Mouse (Mus musculus): ENCODE results near the gene Cpb1.

DNA sequence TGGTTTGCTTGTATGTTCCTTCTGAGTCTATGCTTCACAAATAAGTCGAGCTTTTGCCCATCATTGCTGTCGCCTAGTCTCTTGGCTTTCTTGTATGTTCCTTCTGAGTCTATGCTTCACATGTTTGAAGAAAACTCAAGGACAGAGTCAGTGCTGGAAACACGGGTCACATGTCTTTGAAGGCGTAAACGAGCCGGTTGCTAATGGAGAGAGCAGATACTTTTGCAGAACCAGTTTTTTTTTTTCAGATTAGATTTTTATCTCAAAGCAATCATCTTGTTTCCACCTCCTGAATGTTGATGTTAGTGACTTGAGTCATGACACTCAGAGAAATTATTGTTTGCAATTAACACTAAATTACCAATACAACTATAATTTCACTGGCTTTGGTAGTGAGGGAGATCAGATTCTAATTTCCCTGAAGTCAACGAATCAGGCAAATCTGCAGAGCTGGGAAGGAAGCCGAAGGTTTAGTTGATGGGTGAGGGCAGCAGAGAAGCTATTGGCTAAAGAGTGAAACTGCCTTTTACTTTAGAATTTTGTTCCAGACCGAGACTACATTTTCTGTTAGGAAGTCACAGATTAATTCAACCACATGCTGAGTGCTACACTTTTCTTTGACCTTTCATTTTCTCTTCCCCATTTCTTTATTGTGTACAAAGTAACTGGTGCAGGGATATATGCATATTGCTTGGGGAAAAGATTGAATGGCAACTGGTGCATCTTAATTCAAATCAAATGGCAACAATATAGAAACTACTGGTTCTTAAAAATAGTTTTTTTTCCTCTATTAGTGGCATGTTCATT is 19.2 kb upstream of the Cpb1 start:
- no peak for TF ChIP-seq EP300 (IDR thresholded peaks at IDR 0.05; ENCODE audit: low read depth)
- TF ChIP-seq CTCF (IDR thresholded peaks at IDR 0.05; ENCODE audit: low read depth) = no peak

Data from liver, postnatal 0 days (tissue).